ENCODE assay signal across 1 mouse cellular context in genomic region chr7:45560843-45561623, GRCm38 (mm10).
TF ChIP-seq lines count a peak whose summit lies in the region.

No protein-coding gene starts in this region.

TF ChIP-seq in myocyte, 11 proteins besides CTCF, POLR2A, EP300 and RAD21 (continued from another document):
- TF ChIP-seq TCF3 (IDR thresholded peaks at IDR 0.05; ENCODE audit: insufficient read length, low read depth) = no peak
